Mouse (Mus musculus): ENCODE measurements at regions not wholly inside any gene's neighbourhood (a gene's known extent, or its start where the extent isn't known, plus 50 kb on each side); places are given as distances from the start of the nearest gene placed in this dataset.

- DNase-seq (ENCODE audit: low spot score): no peak
Measured at GRCm38 (mm10) chr12:56472856-56473647, 63.7 kb downstream of the Nkx2-1 start.

GRCm38 (mm10) chr12:56470932-56471500, 65.7 kb downstream of the Nkx2-1 start:
- no peak for DNase-seq (ENCODE audit: low spot score)

- DNase-seq (ENCODE audit: low spot score): no peak
Measured at GRCm38 (mm10) chr12:56459508-56460119, 77.1 kb downstream of the Nkx2-1 start.

- DNase-seq (ENCODE audit: low spot score): no peak
Measured at GRCm38 (mm10) chr12:56458665-56459507, 77.8 kb downstream of the Nkx2-1 start.

- no peak for DNase-seq (ENCODE audit: low spot score)
Measured at GRCm38 (mm10) chr12:56457951-56458350, 78.8 kb downstream of the Nkx2-1 start.

GRCm38 (mm10) chr12:56457356-56457755, 79.4 kb downstream of the Nkx2-1 start:
- DNase-seq (ENCODE audit: low spot score): no peak

GRCm38 (mm10) chr12:56450261-56450660, 86.4 kb downstream of the Nkx2-1 start:
- DNase-seq (ENCODE audit: low spot score): no peak

GRCm38 (mm10) chr12:56448786-56449564, 87.7 kb downstream of the Nkx2-1 start:
- DNase-seq (ENCODE audit: low spot score): no peak

GRCm38 (mm10) chr12:56441166-56441817, 95.4 kb downstream of the Nkx2-1 start:
- no peak for DNase-seq (ENCODE audit: low spot score)

GRCm38 (mm10) chr12:56440068-56440847, 94.6 kb upstream of the Mbip start:
- no peak for DNase-seq (ENCODE audit: low spot score)

- no peak for DNase-seq (ENCODE audit: low spot score)
Measured at GRCm38 (mm10) chr12:56438384-56438783, 92.7 kb upstream of the Mbip start.

- no peak for DNase-seq (ENCODE audit: low spot score)
Measured at GRCm38 (mm10) chr12:56437975-56438374, 92.3 kb upstream of the Mbip start.

GRCm38 (mm10) chr12:56426681-56427246, 81.1 kb upstream of the Mbip start:
- DNase-seq (ENCODE audit: low spot score): no peak

GRCm38 (mm10) chr12:56416106-56416505, 70.4 kb upstream of the Mbip start:
- DNase-seq (ENCODE audit: low spot score): no peak

GRCm38 (mm10) chr12:56414861-56415765, 69.4 kb upstream of the Mbip start:
- DNase-seq (ENCODE audit: low spot score): no peak

- no peak for DNase-seq (ENCODE audit: low spot score)
Measured at GRCm38 (mm10) chr12:56405658-56406057, 60.0 kb upstream of the Mbip start.

GRCm38 (mm10) chr12:56404833-56405232, 59.1 kb upstream of the Mbip start:
- DNase-seq (ENCODE audit: low spot score): peak; percentile 1

GRCm38 (mm10) chr12:56404262-56404661, 58.6 kb upstream of the Mbip start:
- DNase-seq (ENCODE audit: low spot score): no peak

- no peak for DNase-seq (ENCODE audit: low spot score)
Measured at GRCm38 (mm10) chr12:56403626-56404025, 57.9 kb upstream of the Mbip start.

All from T-cell, adult 2 months (primary cell).